ENCODE assay signal across 8 mouse cellular contexts in genomic region chr3:116424160-116424972, GRCm38 (mm10). TPM values are rescaled to one million over a fixed set of nuclear protein-coding genes. Genes with fewer than 3 reads are reported as not detected.
A peak's percentile ranks its signal among the peaks of the same experiment; 100 is the strongest.
DNase-seq lines count a peak whose midpoint lies in the region; ATAC-seq and TF ChIP-seq lines count a peak whose summit lies in the region.

No protein-coding gene starts in this region.

- no peak for TF ChIP-seq CTCF in liver, adult 2 months (IDR thresholded peaks at IDR 0.05; ENCODE audit: low read depth, low read length)
- no peak for TF ChIP-seq CTCF in embryonic fibroblast, embryonic 13.5 days (IDR thresholded peaks at IDR 0.05; ENCODE audit: borderline replicate concordance, insufficient read depth, low read length)
- TF ChIP-seq CTCF in intestine, postnatal 0 days (IDR thresholded peaks at IDR 0.05; ENCODE audit: low read depth), result no peak
- no peak for TF ChIP-seq CTCF in midbrain, postnatal 0 days (IDR thresholded peaks at IDR 0.05)

- H3K4me2 ChIP-seq in intestine, postnatal 0 days (replicated peaks; ENCODE audit: low read depth), result peak overlapping the region; percentile 76
- peak overlapping the region; percentile 99 for H3K4me2 ChIP-seq in midbrain, postnatal 0 days (ENCODE audit: low read depth, low read length, poor library complexity, severe bottlenecking)

- H3K27me3 ChIP-seq in liver, adult 2 months (ENCODE audit: control insufficient read depth, insufficient read depth, low read length), result no peaks in the 10 kb centered on the region
- no peaks in the 10 kb centered on the region for H3K27me3 ChIP-seq in intestine, postnatal 0 days (replicated peaks; ENCODE audit: control insufficient read depth, insufficient read depth, low read length)
- H3K27me3 ChIP-seq in midbrain, postnatal 0 days (ENCODE audit: insufficient read depth, low read length), result no peaks in the 10 kb centered on the region

- no peaks in the 10 kb centered on the region for H3K4me1 ChIP-seq in liver, adult 2 months (ENCODE audit: control insufficient read depth, insufficient read depth, low read length)
- 0 out of 2 replicates have a peak, but pooled peaks cover 2% of the 10 kb centered on the region for H3K4me1 ChIP-seq in embryonic fibroblast, embryonic 13.5 days (ENCODE audit: control insufficient read depth, insufficient read depth, low read length)
- H3K4me1 ChIP-seq in intestine, postnatal 0 days (replicated peaks; ENCODE audit: control insufficient read depth, insufficient read depth, low read length), result no peaks in the 10 kb centered on the region
- no peaks in the 10 kb centered on the region for H3K4me1 ChIP-seq in midbrain, postnatal 0 days (ENCODE audit: insufficient read depth, low read length)

- H3K27ac ChIP-seq in liver, adult 2 months (replicated peaks; ENCODE audit: insufficient read depth, low read depth, low read length), result no peak overlapping the region
- H3K27ac ChIP-seq in embryonic fibroblast, embryonic 13.5 days (ENCODE audit: insufficient read depth, low read length), result peak overlapping the region; percentile 66
- peak overlapping the region; percentile 74 for H3K27ac ChIP-seq in intestine, postnatal 0 days (ENCODE audit: low read depth, low read length)
- peak overlapping the region; percentile 69 for H3K27ac ChIP-seq in midbrain, postnatal 0 days (ENCODE audit: low read depth, low read length)

- no peak for TF ChIP-seq POLR2A in liver, adult 2 months (IDR thresholded peaks at IDR 0.05; ENCODE audit: extremely low read depth, insufficient read depth, low read length)
- TF ChIP-seq POLR2A in embryonic fibroblast, embryonic 13.5 days (IDR thresholded peaks at IDR 0.05; ENCODE audit: low read depth, low read length), result no peak; the same call in 1 of the 2 replicates

- H3K9ac ChIP-seq in liver, adult 2 months (ENCODE audit: low read depth, low read length), result no peak overlapping the region
- H3K9ac ChIP-seq in intestine, postnatal 0 days (ENCODE audit: low read depth, low read length), result peak overlapping the region; percentile 47
- H3K9ac ChIP-seq in midbrain, postnatal 0 days (replicated peaks; ENCODE audit: low read length, poor library complexity, severe bottlenecking), result peak overlapping the region; percentile 77

- ATAC-seq in intestine, postnatal 0 days, result peak; percentile 6; the same call in 1 of the 2 replicates
- no peak; the same call in none of the 2 replicates for ATAC-seq in midbrain, postnatal 0 days (ENCODE audit: low FRiP score)

- H3K4me3 ChIP-seq in liver, adult 2 months (ENCODE audit: insufficient read depth, low read depth, low read length), result peak overlapping the region; percentile 70
- peak overlapping the region; percentile 71 for H3K4me3 ChIP-seq in embryonic fibroblast, embryonic 13.5 days (ENCODE audit: insufficient read depth, low read length)
- H3K4me3 ChIP-seq in intestine, postnatal 0 days (ENCODE audit: low read depth, low read length), result peak overlapping the region; percentile 79
- H3K4me3 ChIP-seq in midbrain, postnatal 0 days (ENCODE audit: low read depth, low read length), result peak overlapping the region; percentile 88

- H3K36me3 ChIP-seq in liver, adult 2 months (ENCODE audit: control insufficient read depth, insufficient read depth, low read length), result no peaks in the 10 kb centered on the region
- no peaks in the 10 kb centered on the region for H3K36me3 ChIP-seq in intestine, postnatal 0 days (ENCODE audit: control insufficient read depth, insufficient read depth)
- no peaks in the 10 kb centered on the region for H3K36me3 ChIP-seq in midbrain, postnatal 0 days (ENCODE audit: insufficient read depth, low read length)

- peak; percentile 19 for DNase-seq in liver, adult 2 months (ENCODE audit: extremely low read depth, low read depth, low spot score)
- no peak for DNase-seq in liver
- peak; percentile 94 for DNase-seq in ZHBTc4 (ENCODE audit: low read depth, low spot score)
- no peak for DNase-seq in midbrain, postnatal 0 days (ENCODE audit: low spot score)
- DNase-seq in urinary bladder, postnatal 4 days (ENCODE audit: low spot score in 2 of 2), result no peak
- DNase-seq in T-cell, adult 2 months (ENCODE audit: low spot score), result no peak

- H3K9me3 ChIP-seq in intestine, postnatal 0 days (ENCODE audit: control insufficient read depth), result no peaks in the 10 kb centered on the region
- no peaks in the 10 kb centered on the region for H3K9me3 ChIP-seq in midbrain, postnatal 0 days (ENCODE audit: low read length)

- WGBS in liver, adult 2 months, result 1% methylated on average over 32 of the region's 32 CpGs
- under 1% methylated on average over 32 of the region's 32 CpGs for WGBS in intestine, postnatal 0 days
- 0% methylated on average over 32 of the region's 32 CpGs for WGBS in midbrain, postnatal 0 days

- H3K79me2 ChIP-seq in liver, adult 2 months (ENCODE audit: control insufficient read depth, insufficient read depth, low read length), result no peaks in the 10 kb centered on the region

RNA-seq across cellular contexts. Expression of gene Cdc14a, which starts 0.5 kb away (rescaled TPM):
- 1.1 and 1.5 TPM in 2 replicates for total RNA-seq in liver, adult 2 months (2014; rRNA removed)
- polyA plus RNA-seq in liver, adult 2 months (2012; rRNA removed), result 0.35 and 0.50 TPM in 2 replicates
- polyA plus RNA-seq in embryonic fibroblast, embryonic 13.5 days (2011; ENCODE audit: insufficient read length, low read depth, missing spikeins), result 2.5 and 2.6 TPM in 2 replicates
- 6.5 and 6.6 TPM in 2 replicates for polyA plus RNA-seq in intestine, postnatal 0 days (2015; fragmentation: Nextera tagmentation; extraction: Ambion mirVana)
- 3.1 and 3.2 TPM in 2 replicates for total RNA-seq in midbrain, postnatal 0 days (2014; rRNA removed)
- 1.6 and 2.2 TPM in 2 replicates for polyA plus RNA-seq in midbrain, postnatal 0 days (2015; fragmentation: Nextera tagmentation; extraction: Ambion mirVana)

Comparison
In these comparisons a context has a peak if more than half of its experiments do, and no peak if none do; other contexts are left out.
1. DNase-seq: peak in liver, adult 2 months (single experiment) and ZHBTc4 (single experiment); none in liver (single experiment), midbrain, postnatal 0 days (single experiment), urinary bladder, postnatal 4 days (0 of 2) and T-cell, adult 2 months (single experiment).
2. Peak in every context shown above with its lines, with median percentiles within 50 percentile points of each other: H3K4me3 ChIP-seq.